Mouse (Mus musculus) C2C12 (cell line): ENCODE results near the gene Gcnt1. TPM values are rescaled to one million over a fixed set of nuclear protein-coding genes. Genes with fewer than 3 reads are reported as not detected.

Experiments used
- H3K27me3 ChIP-seq: one replicate; pipeline ENCODE4 v1.6.1; 2011; ENCODE audit not compliant: control insufficient read depth, insufficient read depth, insufficient read length
- H3K36me3 ChIP-seq: one replicate; pipeline ENCODE4 v1.6.1; 2011; ENCODE audit not compliant: control insufficient read depth, insufficient read depth
- H3K4me3 ChIP-seq: one replicate; pipeline ENCODE4 v1.5.1; 2011; ENCODE audit warnings: mild to moderate bottlenecking, control low read depth; ENCODE audit not compliant: poor library complexity, insufficient read depth, severe bottlenecking
- H3K79me2 ChIP-seq: one replicate; pipeline ENCODE4 v1.6.1; 2011; ENCODE audit not compliant: control insufficient read depth, insufficient read depth
- H3K79me3 ChIP-seq: one replicate; pipeline ENCODE4 v1.6.1; 2011; ENCODE audit warnings: low read depth, control low read depth
- H3ac ChIP-seq: one replicate; pipeline ENCODE3; 2011; ENCODE audit warnings: low read depth; ENCODE audit not compliant: control insufficient read depth, insufficient read length
- CEBPB ChIP-seq: IDR thresholded peaks from one replicate; pipeline ENCODE4 v1.6.1; 2011; ENCODE audit warnings: low read depth, mild to moderate bottlenecking, control low read depth, moderate library complexity
- CTCF ChIP-seq: IDR thresholded peaks from one replicate; pipeline ENCODE4 v1.5.1; 2011; ENCODE audit not compliant: control insufficient read depth, insufficient read depth, insufficient read length
- FOSL1 ChIP-seq: IDR thresholded peaks from one replicate; pipeline ENCODE4 v1.8.0; 2011; ENCODE audit warnings: mild to moderate bottlenecking, low read length; ENCODE audit not compliant: poor library complexity, insufficient read depth, severe bottlenecking
- MAX ChIP-seq: IDR thresholded peaks from one replicate; pipeline ENCODE4 v1.6.1; 2011; ENCODE audit warnings: mild to moderate bottlenecking, control low read depth
- MYOD1 ChIP-seq: IDR thresholded peaks from one replicate; pipeline ENCODE4 v1.6.1; 2011; ENCODE audit warnings: low read depth; ENCODE audit not compliant: control insufficient read depth, insufficient read length
- MYOG ChIP-seq: IDR thresholded peaks from one replicate; pipeline ENCODE4 v1.6.1; 2011; ENCODE audit not compliant: control insufficient read depth, insufficient read length; ENCODE audit errors: extremely low read depth
- USF1 ChIP-seq: IDR thresholded peaks from one replicate; pipeline ENCODE4 v1.6.1; 2011; ENCODE audit warnings: low read depth, mild to moderate bottlenecking, control low read depth, moderate library complexity
- long read RNA-seq, 2 experiments: library from polyadenylated mRNA; unstranded; transcript quantifications; one replicate each; pipeline ENCODE4 v2.0.0; 2019 to 2020
- polyA plus RNA-seq: library from polyadenylated mRNA; unstranded; fragments of >200 nt; fragmentation: generic; extraction: Trizol; gene quantifications from one replicate; pipeline ENCODE4 v1.2.1, GENCODE M21; 2012; ENCODE audit warnings: missing spikeins

The Gcnt1 gene
- polyA plus RNA-seq = 0.01 TPM
- long read RNA-seq, experiment 1 = 0 reads
- long read RNA-seq, experiment 2, full-length matches to known transcripts = 1 of 1 reads
- long read RNA-seq, experiment 2, partial matches to known transcripts = 0 of 1 reads
- long read RNA-seq, experiment 2, other reads (novel, unspliced or antisense) = 0 of 1 reads

GRCm38 (mm10) chr19:17372701-17373100 lies at the start of gene Gcnt1:
Gene Gcnt1, minus strand, starts transcription at chr19:17372844.
- Histone ChIP-seq H3ac (no peak within 1 kb of the TSS), H3K27me3 (no peaks in the 10 kb centered on the region), H3K79me3 (no peaks in the 10 kb centered on the region), H3K4me3 (no peak within 1 kb of the TSS), H3K36me3 (no peaks in the 10 kb centered on the region), H3K79me2 (no peaks in the 10 kb centered on the region)
- no peak for TF ChIP-seq MAX
- no peak for TF ChIP-seq CEBPB
- TF ChIP-seq CTCF = no peak
- TF ChIP-seq FOSL1 = no peak
- TF ChIP-seq USF1 = no peak
- no peak for TF ChIP-seq MYOG
- no peak for TF ChIP-seq MYOD1

- Histone ChIP-seq H3K79me3 (no peaks in the 10 kb centered on the region), H3K4me3 (no peak overlapping the region), H3K27me3 (no peaks in the 10 kb centered on the region), H3K79me2 (no peaks in the 10 kb centered on the region), H3K36me3 (no peaks in the 10 kb centered on the region), H3ac (no peak overlapping the region)
- TF ChIP-seq FOSL1 = no peak
- no peak for TF ChIP-seq MYOD1
- TF ChIP-seq USF1 = no peak
- no peak for TF ChIP-seq CEBPB
- no peak for TF ChIP-seq CTCF
- TF ChIP-seq MYOG = no peak
- TF ChIP-seq MAX = no peak
Observed at GRCm38 (mm10) chr19:17417855-17418254, 45.2 kb upstream of the Gcnt1 start.

- no peaks in the 10 kb centered on the region for H3K79me3 ChIP-seq
- H3K79me2 ChIP-seq = no peaks in the 10 kb centered on the region
- no peaks in the 10 kb centered on the region for H3K27me3 ChIP-seq
- no peak overlapping the region for H3K4me3 ChIP-seq
- H3ac ChIP-seq = no peak overlapping the region
- no peaks in the 10 kb centered on the region for H3K36me3 ChIP-seq
- no peak for TF ChIP-seq MYOG
- no peak for TF ChIP-seq MAX
- no peak for TF ChIP-seq USF1
- TF ChIP-seq CEBPB = no peak
- no peak for TF ChIP-seq MYOD1
- TF ChIP-seq FOSL1 = no peak
- no peak for TF ChIP-seq CTCF
Observed at GRCm38 (mm10) chr19:17412915-17413459, 40.3 kb upstream of the Gcnt1 start.

- no peaks in the 10 kb centered on the region for H3K27me3 ChIP-seq
- no peak overlapping the region for H3K4me3 ChIP-seq
- no peak for TF ChIP-seq MYOG
- no peak for TF ChIP-seq MYOD1
- no peak for TF ChIP-seq CTCF
- no peak overlapping the region for H3ac ChIP-seq
- H3K79me3 ChIP-seq = no peaks in the 10 kb centered on the region
- H3K36me3 ChIP-seq = no peaks in the 10 kb centered on the region
- no peaks in the 10 kb centered on the region for H3K79me2 ChIP-seq
Observed at GRCm38 (mm10) chr19:17410465-17411065, 37.9 kb upstream of the Gcnt1 start.

- Histone ChIP-seq H3ac (no peak overlapping the region), H3K36me3 (no peaks in the 10 kb centered on the region), H3K79me2 (no peaks in the 10 kb centered on the region), H3K79me3 (no peaks in the 10 kb centered on the region), H3K4me3 (no peak overlapping the region), H3K27me3 (no peaks in the 10 kb centered on the region)
- TF ChIP-seq MYOG (no peak), USF1 (no peak), CEBPB (no peak), FOSL1 (no peak), CTCF (no peak), MYOD1 (no peak), MAX (no peak)
Observed at GRCm38 (mm10) chr19:17409351-17409750, 36.7 kb upstream of the Gcnt1 start.
